Mouse (Mus musculus): ENCODE results near the gene Idh3b. TPM values are rescaled to one million over a fixed set of nuclear protein-coding genes. Genes with fewer than 3 reads are reported as not detected.

Gene Idh3b
- polyA plus RNA-seq, 1 experiment: 144 TPM

GRCm38 (mm10) chr2:130246912-130247311 lies 37.4 kb downstream of the Idh3b start:
- Histone ChIP-seq H3K4me3 (ENCODE audit: insufficient read depth, poor library complexity, severe bottlenecking) (no peak overlapping the region), H3K79me3 (ENCODE audit: low read depth) (no peaks in the 10 kb centered on the region), H3ac (ENCODE audit: control insufficient read depth, insufficient read length, low read depth) (no peak overlapping the region), H3K27me3 (ENCODE audit: control insufficient read depth, insufficient read depth, insufficient read length) (peaks cover 18% of the 10 kb centered on the region), H3K79me2 (ENCODE audit: control insufficient read depth, insufficient read depth) (no peaks in the 10 kb centered on the region), H3K36me3 (ENCODE audit: control insufficient read depth, insufficient read depth) (no peaks in the 10 kb centered on the region)
- TF ChIP-seq MYOD1 (IDR thresholded peaks at IDR 0.05; ENCODE audit: control insufficient read depth, insufficient read length, low read depth) (no peak), MYOG (IDR thresholded peaks at IDR 0.05; ENCODE audit: control insufficient read depth, extremely low read depth, insufficient read length) (no peak), MAX (IDR thresholded peaks at IDR 0.05) (no peak), CEBPB (IDR thresholded peaks at IDR 0.05; ENCODE audit: low read depth) (no peak), USF1 (IDR thresholded peaks at IDR 0.05; ENCODE audit: low read depth) (no peak), FOSL1 (IDR thresholded peaks at IDR 0.05; ENCODE audit: insufficient read depth, low read length, poor library complexity, severe bottlenecking) (no peak), CTCF (IDR thresholded peaks at IDR 0.05; ENCODE audit: control insufficient read depth, insufficient read depth, insufficient read length) (no peak)

Other genes with a start within 250 kb of the Idh3b start
- gene Tgm6, start 172.1 kb downstream of the Idh3b start, polyA plus RNA-seq (2012; fragmentation: generic; extraction: Trizol): not detected
- gene Snrpb, start 105.1 kb downstream of the Idh3b start, polyA plus RNA-seq (2012; fragmentation: generic; extraction: Trizol): 585 TPM
- not detected for gene Tmc2, start 89.4 kb downstream of the Idh3b start, polyA plus RNA-seq (2012; fragmentation: generic; extraction: Trizol)
- 293 TPM for gene Nop56, start 10.1 kb downstream of the Idh3b start, polyA plus RNA-seq (2012; fragmentation: generic; extraction: Trizol)
- gene Ebf4, start 10.6 kb upstream of the Idh3b start, polyA plus RNA-seq (2012; fragmentation: generic; extraction: Trizol): 0.07 TPM
- gene Cpxm1, start 113.0 kb upstream of the Idh3b start, polyA plus RNA-seq (2012; fragmentation: generic; extraction: Trizol): 0.20 TPM
- not detected for gene Gm28372, start 120.7 kb upstream of the Idh3b start, polyA plus RNA-seq (2012; fragmentation: generic; extraction: Trizol)
- gene 1700020A23Rik, start 120.7 kb upstream of the Idh3b start, polyA plus RNA-seq (2012; fragmentation: generic; extraction: Trizol): not detected
- gene Tmem239, start 121.9 kb upstream of the Idh3b start, polyA plus RNA-seq (2012; fragmentation: generic; extraction: Trizol): 0.02 TPM
- gene Vps16, start 139.8 kb upstream of the Idh3b start, polyA plus RNA-seq (2012; fragmentation: generic; extraction: Trizol): 44.0 TPM
- gene Pced1a, start 140.2 kb upstream of the Idh3b start, polyA plus RNA-seq (2012; fragmentation: generic; extraction: Trizol): 15.4 TPM
- 31.6 TPM for gene Ptpra, start 165.7 kb upstream of the Idh3b start, polyA plus RNA-seq (2012; fragmentation: generic; extraction: Trizol)